Mouse (Mus musculus): Measurements from ENCODE around the gene Nrg3. TPM values are rescaled to one million over a fixed set of nuclear protein-coding genes. Genes with fewer than 3 reads are reported as not detected.

Nrg3 gene
- polyA plus RNA-seq, 1 experiment, result not detected

- no peaks in the 10 kb centered on the region for H3K27me3 ChIP-seq (ENCODE audit: control insufficient read depth, insufficient read depth, insufficient read length)
- no peak overlapping the region for H3ac ChIP-seq (ENCODE audit: control insufficient read depth, insufficient read length)
- TF ChIP-seq POLR2AphosphoS2 (IDR thresholded peaks at IDR 0.05; ENCODE audit: insufficient read length, low read depth) (no peak), MYOD1 (IDR thresholded peaks at IDR 0.05; ENCODE audit: control insufficient read depth in 1 of 3, insufficient read length in 2 of 3, low read depth in 2 of 3) (no peak), TCF3 (IDR thresholded peaks at IDR 0.05; ENCODE audit: insufficient read length, low read depth) (no peak), POLR2A (IDR thresholded peaks at IDR 0.05; ENCODE audit: insufficient read length, low read depth) (no peak), MYOG (IDR thresholded peaks at IDR 0.05; ENCODE audit: control insufficient read depth in 1 of 3, insufficient read depth in 1 of 3, insufficient read length in 2 of 3, low read depth in 2 of 3) (no peak), TCF12 (IDR thresholded peaks at IDR 0.05; ENCODE audit: insufficient read depth, poor library complexity, severe bottlenecking) (no peak), SRF (IDR thresholded peaks at IDR 0.05; ENCODE audit: control insufficient read depth, insufficient read length, low read depth) (no peak), USF1 (IDR thresholded peaks at IDR 0.05; ENCODE audit: low read depth) (no peak), E2F4 (IDR thresholded peaks at IDR 0.05; ENCODE audit: insufficient read depth) (no peak), REST (IDR thresholded peaks at IDR 0.05; ENCODE audit: insufficient read depth, insufficient read length) (no peak), MAX (IDR thresholded peaks at IDR 0.05; ENCODE audit: low read depth) (no peak), CEBPB (IDR thresholded peaks at IDR 0.05; ENCODE audit: insufficient read depth, poor library complexity, severe bottlenecking) (no peak)
- H3K4me3 ChIP-seq, result no peak overlapping the region
- no peak overlapping the region for H3K4me2 ChIP-seq (ENCODE audit: low read depth)
- no peaks in the 10 kb centered on the region for H3K79me2 ChIP-seq (ENCODE audit: control insufficient read depth, insufficient read depth)
- no peaks in the 10 kb centered on the region for H3K36me3 ChIP-seq (ENCODE audit: control insufficient read depth, insufficient read depth)
These were observed 433.8 kb downstream of the Nrg3 start for GRCm38 (mm10) chr14:39039046-39039445.

GRCm38 (mm10) chr14:39034482-39034881 is 438.4 kb downstream of the Nrg3 start:
- Histone ChIP-seq H3K4me3 (no peak overlapping the region), H3K36me3 (ENCODE audit: control insufficient read depth, insufficient read depth) (no peaks in the 10 kb centered on the region), H3K27me3 (ENCODE audit: control insufficient read depth, insufficient read depth, insufficient read length) (no peaks in the 10 kb centered on the region), H3ac (ENCODE audit: control insufficient read depth, insufficient read length) (no peak overlapping the region), H3K4me2 (ENCODE audit: low read depth) (no peak overlapping the region), H3K79me2 (ENCODE audit: control insufficient read depth, insufficient read depth) (no peaks in the 10 kb centered on the region)
- TF ChIP-seq E2F4 (IDR thresholded peaks at IDR 0.05; ENCODE audit: insufficient read depth), result no peak
- no peak for TF ChIP-seq REST (IDR thresholded peaks at IDR 0.05; ENCODE audit: insufficient read depth, insufficient read length)
- TF ChIP-seq MAX (IDR thresholded peaks at IDR 0.05; ENCODE audit: low read depth), result no peak
- TF ChIP-seq MYOG (IDR thresholded peaks at IDR 0.05; ENCODE audit: control insufficient read depth in 1 of 3, insufficient read depth in 1 of 3, insufficient read length in 2 of 3, low read depth in 2 of 3), result no peak
- no peak for TF ChIP-seq USF1 (IDR thresholded peaks at IDR 0.05; ENCODE audit: low read depth)

GRCm38 (mm10) chr14:39023065-39023464 is 449.8 kb downstream of the Nrg3 start:
- Histone ChIP-seq H3K27me3 (ENCODE audit: control insufficient read depth, insufficient read depth, insufficient read length) (no peaks in the 10 kb centered on the region), H3K79me2 (ENCODE audit: control insufficient read depth, insufficient read depth) (no peaks in the 10 kb centered on the region), H3K4me3 (no peak overlapping the region), H3K4me2 (ENCODE audit: low read depth) (no peak overlapping the region), H3ac (ENCODE audit: control insufficient read depth, insufficient read length) (no peak overlapping the region), H3K36me3 (ENCODE audit: control insufficient read depth, insufficient read depth) (no peaks in the 10 kb centered on the region)
- TF ChIP-seq TCF12 (IDR thresholded peaks at IDR 0.05; ENCODE audit: insufficient read depth, poor library complexity, severe bottlenecking) (no peak), MAX (IDR thresholded peaks at IDR 0.05; ENCODE audit: low read depth) (no peak), REST (IDR thresholded peaks at IDR 0.05; ENCODE audit: insufficient read depth, insufficient read length) (no peak), MYOD1 (IDR thresholded peaks at IDR 0.05; ENCODE audit: control insufficient read depth in 1 of 3, insufficient read length in 2 of 3, low read depth in 2 of 3) (no peak)

GRCm38 (mm10) chr14:39014126-39014525 is 458.8 kb downstream of the Nrg3 start:
- no peak overlapping the region for H3K4me2 ChIP-seq (ENCODE audit: low read depth)
- no peak overlapping the region for H3ac ChIP-seq (ENCODE audit: control insufficient read depth, insufficient read length)
- H3K4me3 ChIP-seq, result no peak overlapping the region
- no peaks in the 10 kb centered on the region for H3K27me3 ChIP-seq (ENCODE audit: control insufficient read depth, insufficient read depth, insufficient read length)
- H3K79me2 ChIP-seq (ENCODE audit: control insufficient read depth, insufficient read depth), result no peaks in the 10 kb centered on the region
- TF ChIP-seq REST (IDR thresholded peaks at IDR 0.05; ENCODE audit: insufficient read depth, insufficient read length), result no peak
- no peak for TF ChIP-seq POLR2AphosphoS2 (IDR thresholded peaks at IDR 0.05; ENCODE audit: insufficient read length, low read depth)
- no peak for TF ChIP-seq SRF (IDR thresholded peaks at IDR 0.05; ENCODE audit: control insufficient read depth, insufficient read length, low read depth)
- no peaks in the 10 kb centered on the region for H3K36me3 ChIP-seq (ENCODE audit: control insufficient read depth, insufficient read depth)

GRCm38 (mm10) chr14:38997843-38998242 is 475.0 kb downstream of the Nrg3 start:
- no peak overlapping the region for H3K4me3 ChIP-seq
- no peaks in the 10 kb centered on the region for H3K79me2 ChIP-seq (ENCODE audit: control insufficient read depth, insufficient read depth)
- TF ChIP-seq E2F4 (IDR thresholded peaks at IDR 0.05; ENCODE audit: insufficient read depth) (no peak), MAX (IDR thresholded peaks at IDR 0.05; ENCODE audit: low read depth) (no peak), REST (IDR thresholded peaks at IDR 0.05; ENCODE audit: insufficient read depth, insufficient read length) (no peak), CEBPB (IDR thresholded peaks at IDR 0.05; ENCODE audit: insufficient read depth, poor library complexity, severe bottlenecking) (no peak), USF1 (IDR thresholded peaks at IDR 0.05; ENCODE audit: low read depth) (no peak), POLR2AphosphoS2 (IDR thresholded peaks at IDR 0.05; ENCODE audit: insufficient read length, low read depth) (no peak), TCF3 (IDR thresholded peaks at IDR 0.05; ENCODE audit: insufficient read length, low read depth) (no peak), POLR2A (IDR thresholded peaks at IDR 0.05; ENCODE audit: insufficient read length, low read depth) (no peak), TCF12 (IDR thresholded peaks at IDR 0.05; ENCODE audit: insufficient read depth, poor library complexity, severe bottlenecking) (no peak), SRF (IDR thresholded peaks at IDR 0.05; ENCODE audit: control insufficient read depth, insufficient read length, low read depth) (no peak), MYOG (IDR thresholded peaks at IDR 0.05; ENCODE audit: control insufficient read depth in 1 of 3, insufficient read depth in 1 of 3, insufficient read length in 2 of 3, low read depth in 2 of 3) (no peak), MYOD1 (IDR thresholded peaks at IDR 0.05; ENCODE audit: control insufficient read depth in 1 of 3, insufficient read length in 2 of 3, low read depth in 2 of 3) (no peak)
- no peaks in the 10 kb centered on the region for H3K36me3 ChIP-seq (ENCODE audit: control insufficient read depth, insufficient read depth)
- no peaks in the 10 kb centered on the region for H3K27me3 ChIP-seq (ENCODE audit: control insufficient read depth, insufficient read depth, insufficient read length)
- H3ac ChIP-seq (ENCODE audit: control insufficient read depth, insufficient read length), result no peak overlapping the region
- H3K4me2 ChIP-seq (ENCODE audit: low read depth), result no peak overlapping the region

Data from myocyte (in vitro differentiated cells).